Mouse (Mus musculus) liver, embryonic 14.5 days (tissue): ENCODE results near the gene Lta. TPM values are rescaled to one million over a fixed set of nuclear protein-coding genes. Genes with fewer than 3 reads are reported as not detected.

ENCODE experiments used
- ATAC-seq: fragments of 200-750 bp; cut with Nextera tagmentation; 2 replicates; pipeline ENCODE4 v1.8.0; 2017; ENCODE audit warnings: moderate number of reproducible peaks, mild to moderate bottlenecking, moderate library complexity; ENCODE audit not compliant: insufficient read depth
- DNase-seq, 3 experiments: peaks; one replicate each; pipeline ENCODE4 v3.0.0-alpha.2; 2012 to 2013; ENCODE audit warnings: low read depth in 3 of 3, low spot score in 3 of 3
- H3K27ac ChIP-seq: fragments of 300-500 bp; sonication (generic); 2 replicates; pipeline ENCODE4 v1.5.1; 2014; ENCODE audit warnings: moderate library complexity, mild to moderate bottlenecking, control low read depth, inconsistent platforms
- H3K27me3 ChIP-seq: fragments of 300-500 bp; sonication (generic); 2 replicates; pipeline ENCODE4 v1.6.1; 2014; ENCODE audit warnings: mild to moderate bottlenecking, low read length, moderate library complexity; ENCODE audit not compliant: control insufficient read depth, insufficient read depth
- H3K36me3 ChIP-seq: fragments of 300-500 bp; sonication (generic); replicated peaks from 2 replicates; pipeline ENCODE4 v1.6.1; 2014; ENCODE audit warnings: low read depth; ENCODE audit not compliant: control insufficient read depth, insufficient read depth
- H3K4me1 ChIP-seq, 2 experiments: fragments of 200-500 bp in 1 of 2; fragments of 300-500 bp in 1 of 2; sonication (generic) in 1 of 2; replicated peaks; 2 replicates each; pipeline ENCODE4 v1.6.1; 2012 to 2014; ENCODE audit warnings: antibody characterized with exemption in 1 of 2, inconsistent platforms in 1 of 2, low read length in 1 of 2; ENCODE audit not compliant: control insufficient read depth in 2 of 2, insufficient read depth in 2 of 2
- H3K4me2 ChIP-seq: fragments of 300-500 bp; sonication (generic); 2 replicates; pipeline ENCODE4 v1.6.1; 2014; ENCODE audit warnings: low read depth, mild to moderate bottlenecking, control low read depth, moderate library complexity
- H3K4me3 ChIP-seq, 2 experiments: fragments of 200-500 bp in 1 of 2; fragments of 300-500 bp in 1 of 2; sonication (generic) in 1 of 2; 2 replicates each; pipeline ENCODE4 v1.5.1; 2012 to 2014; ENCODE audit warnings: low read depth in 2 of 2, low read length in 2 of 2, mild to moderate bottlenecking in 2 of 2, control low read depth in 1 of 2, inconsistent platforms in 1 of 2, moderate library complexity in 1 of 2; ENCODE audit not compliant: insufficient read depth in 1 of 2
- H3K9ac ChIP-seq: fragments of 300-500 bp; sonication (generic); replicated peaks from 2 replicates; pipeline ENCODE4 v1.6.1; 2014; ENCODE audit warnings: mild to moderate bottlenecking, control low read depth, moderate library complexity
- H3K9me3 ChIP-seq: fragments of 300-500 bp; sonication (generic); 2 replicates; pipeline ENCODE4 v1.6.1; 2016; ENCODE audit warnings: low read length, mixed read lengths; ENCODE audit not compliant: control insufficient read depth
- CTCF ChIP-seq: IDR thresholded peaks from 2 replicates; pipeline ENCODE4 v1.5.1; 2016; ENCODE audit warnings: antibody characterized with exemption, low read depth, control low read depth
- EP300 ChIP-seq: IDR thresholded peaks from 2 replicates; pipeline ENCODE4 v1.6.1; 2016; ENCODE audit warnings: antibody characterized with exemption, low read depth
- WGBS: fragments of 180-500 bp; shearing (Covaris S2); extraction: QIAGEN DNeasy Blood & Tissue Kit; methylation state at CpG from one replicate; pipeline ENCODE4 v1.1.7; 2014; ENCODE audit not compliant: insufficient replicate concordance; 5-methylcytosine and 5-hydroxymethylcytosine counted together
- polyA plus RNA-seq, 2 experiments: library from polyadenylated mRNA; depleted of rRNA in 1 of 2; stranded (reverse) in 1 of 2; unstranded in 1 of 2; fragments of >200 nt; fragmentation: Nextera tagmentation in 1 of 2; extraction: Ambion mirVana in 1 of 2; gene quantifications; 2 replicates each; pipeline versions ENCODE4 v1.2.1 to v1.2.3; 2012 to 2014

Gene Lta
- polyA plus RNA-seq, 2 experiments: 0.07 TPM; not detected in 1

GRCm38 (mm10) chr17:35233114-35233980 is 28.2 kb upstream of the Lta start, which contains the start of gene Atp6v1g2:
TSS of gene Atp6v1g2 (plus strand) at chr17:35233660.
- no peaks in the 10 kb centered on the region for H3K9me3 ChIP-seq
- H3K4me1 ChIP-seq: peaks cover 0 to 5% of the 10 kb centered on the region in 2 experiments; a peak in 1 of 4 replicates
- no peaks in the 10 kb centered on the region for H3K27me3 ChIP-seq
- H3K36me3 ChIP-seq: peaks cover 16% of the 10 kb centered on the region
- ATAC-seq (no peak), DNase-seq (no peak)
- H3K9ac ChIP-seq: peak within 1 kb of the TSS; percentile 76
- 69% methylated on average over 18 of the region's 18 CpGs for WGBS
- peak within 1 kb of the TSS; percentile 69; a peak in 3 of 4 replicates for H3K4me3 ChIP-seq
- peak within 1 kb of the TSS; percentile 86 for H3K4me2 ChIP-seq
- no peak for TF ChIP-seq EP300
- no peak for TF ChIP-seq CTCF
- H3K27ac ChIP-seq: peak within 1 kb of the TSS; percentile 86; the same call in 1 of the 2 replicates

DNA sequence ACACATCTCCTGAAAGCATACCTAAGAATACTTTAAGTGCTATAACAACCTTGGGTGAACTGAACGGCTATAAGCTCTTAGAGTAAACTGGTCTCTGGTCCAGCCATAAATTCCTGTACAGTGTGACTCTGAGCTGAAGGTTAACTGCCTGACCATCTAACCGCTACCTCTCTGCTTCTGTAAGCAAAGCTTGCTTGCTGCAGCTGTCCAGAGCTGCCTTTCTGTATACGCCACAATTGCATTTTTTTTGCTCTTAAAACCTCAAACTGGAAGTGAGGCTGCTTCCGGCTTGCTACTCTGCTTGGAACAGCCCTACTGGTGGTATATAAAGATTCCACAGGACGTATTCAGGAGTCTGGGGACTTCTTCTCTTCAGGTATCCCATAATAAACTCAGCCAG is 27.5 kb upstream of the Lta start:
- H3K9ac ChIP-seq: no peak overlapping the region
- no peaks in the 10 kb centered on the region for H3K27me3 ChIP-seq
- peaks cover 16% of the 10 kb centered on the region for H3K36me3 ChIP-seq
- no peak for ATAC-seq
- 60% methylated on average over 5 of the region's 5 CpGs for WGBS
- no peak overlapping the region for H3K4me3 ChIP-seq
- no peak overlapping the region for H3K27ac ChIP-seq
- TF ChIP-seq CTCF (no peak), EP300 (no peak)
- peak overlapping the region; percentile 32 for H3K4me2 ChIP-seq
- H3K9me3 ChIP-seq: no peaks in the 10 kb centered on the region
- peaks cover 0 to 5% of the 10 kb centered on the region in 2 experiments; a peak in 1 of 4 replicates for H3K4me1 ChIP-seq
- DNase-seq: no peak

DNA sequence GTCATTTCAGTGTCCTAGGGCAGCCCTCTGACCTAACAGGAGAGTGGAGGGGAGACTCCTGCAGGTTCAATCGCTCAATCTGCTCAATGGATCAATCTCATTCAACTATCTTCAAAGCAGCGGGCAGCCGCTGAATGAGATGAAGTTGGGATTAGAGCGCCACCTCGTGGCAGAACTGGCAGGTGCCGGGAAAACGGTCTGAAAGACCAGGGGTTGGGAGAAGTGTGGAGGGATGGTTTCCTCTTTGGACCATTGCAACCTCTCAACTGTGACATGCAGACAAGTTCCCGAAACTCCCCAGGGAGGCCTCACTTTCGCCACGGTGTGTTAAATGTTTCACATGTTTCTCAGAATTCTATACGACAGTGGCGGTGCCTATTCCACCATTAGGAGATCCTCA is 26.9 kb upstream of the Lta start:
- peaks cover 16% of the 10 kb centered on the region for H3K36me3 ChIP-seq
- TF ChIP-seq CTCF (peak; percentile 96), EP300 (no peak)
- H3K4me1 ChIP-seq: peaks cover 0 to 5% of the 10 kb centered on the region in 2 experiments; a peak in 1 of 4 replicates
- DNase-seq (peak; percentile 50 to 59 (median 57)), ATAC-seq (no peak)
- H3K4me3 ChIP-seq: no peak overlapping the region
- no peaks in the 10 kb centered on the region for H3K9me3 ChIP-seq
- WGBS: 8% methylated on average over 12 of the region's 12 CpGs
- H3K27ac ChIP-seq: no peak overlapping the region
- no peak overlapping the region for H3K9ac ChIP-seq
- no peaks in the 10 kb centered on the region for H3K27me3 ChIP-seq
- peak overlapping the region; percentile 32 for H3K4me2 ChIP-seq

DNA sequence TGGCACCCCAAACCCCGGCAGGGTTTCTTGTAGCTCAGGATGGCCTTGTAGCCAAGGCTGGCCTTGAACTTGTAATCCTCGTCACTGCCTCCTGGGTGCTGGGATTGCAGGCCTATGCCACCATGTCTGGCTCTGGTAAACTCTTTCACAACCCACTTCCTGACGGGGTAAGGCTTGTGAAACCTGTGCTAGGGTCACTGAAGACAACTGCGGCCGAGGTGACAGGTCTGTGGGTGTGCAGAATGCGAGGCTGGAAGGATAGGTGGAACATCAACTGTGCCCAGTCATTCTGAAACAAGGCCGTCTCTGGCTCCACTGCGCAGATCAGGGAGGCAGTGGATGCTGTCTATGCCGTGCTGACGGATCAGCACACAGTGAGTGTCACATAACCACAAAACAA is 25.9 kb upstream of the Lta start:
- H3K27ac ChIP-seq: no peak overlapping the region
- TF ChIP-seq CTCF (no peak), EP300 (no peak)
- ATAC-seq: no peak
- 76% methylated on average over 10 of the region's 10 CpGs for WGBS
- H3K36me3 ChIP-seq: peaks cover 16% of the 10 kb centered on the region
- H3K27me3 ChIP-seq: no peaks in the 10 kb centered on the region
- no peak overlapping the region for H3K4me2 ChIP-seq
- peaks cover 0 to 5% of the 10 kb centered on the region in 2 experiments; a peak in 1 of 4 replicates for H3K4me1 ChIP-seq
- no peak overlapping the region for H3K9ac ChIP-seq
- no peaks in the 10 kb centered on the region for H3K9me3 ChIP-seq
- no peak overlapping the region for H3K4me3 ChIP-seq
- DNase-seq: no peak

DNA sequence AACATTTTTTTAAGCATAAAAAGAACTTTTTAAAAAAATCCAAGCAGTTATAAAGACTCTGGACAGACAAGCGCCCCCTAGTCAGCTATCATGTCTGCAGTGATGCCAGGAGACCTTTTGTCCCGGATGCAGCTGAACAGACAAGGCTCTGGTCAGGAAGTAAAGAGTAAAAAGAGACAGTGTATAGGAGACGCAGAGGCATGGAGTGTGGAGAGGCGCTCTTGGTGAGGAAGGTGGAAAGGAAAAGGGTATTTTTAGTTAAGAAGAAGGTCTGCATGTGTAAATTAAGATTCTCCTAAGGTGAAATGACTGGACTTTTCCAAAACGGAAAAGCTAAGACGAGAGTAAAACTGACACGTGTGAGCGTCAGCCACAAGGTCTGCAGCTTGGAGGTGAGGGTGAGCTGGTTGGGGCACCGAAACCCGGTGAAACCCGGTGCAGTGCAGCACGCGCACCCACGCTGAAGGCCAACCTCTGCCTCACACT is 21.5 kb upstream of the Lta start:
- H3K4me3 ChIP-seq: no peak overlapping the region
- no peak overlapping the region for H3K9ac ChIP-seq
- H3K4me2 ChIP-seq: no peak overlapping the region
- DNase-seq (no peak), ATAC-seq (no peak)
- H3K36me3 ChIP-seq: peaks cover 14% of the 10 kb centered on the region
- H3K27me3 ChIP-seq: no peaks in the 10 kb centered on the region
- WGBS: 63% methylated on average over 14 of the region's 14 CpGs
- H3K4me1 ChIP-seq: no peaks in the 10 kb centered on the region
- TF ChIP-seq CTCF (no peak), EP300 (no peak)
- H3K9me3 ChIP-seq: no peaks in the 10 kb centered on the region
- no peak overlapping the region for H3K27ac ChIP-seq
